Mouse (Mus musculus): ENCODE measurements around the gene Opn4.

DNA sequence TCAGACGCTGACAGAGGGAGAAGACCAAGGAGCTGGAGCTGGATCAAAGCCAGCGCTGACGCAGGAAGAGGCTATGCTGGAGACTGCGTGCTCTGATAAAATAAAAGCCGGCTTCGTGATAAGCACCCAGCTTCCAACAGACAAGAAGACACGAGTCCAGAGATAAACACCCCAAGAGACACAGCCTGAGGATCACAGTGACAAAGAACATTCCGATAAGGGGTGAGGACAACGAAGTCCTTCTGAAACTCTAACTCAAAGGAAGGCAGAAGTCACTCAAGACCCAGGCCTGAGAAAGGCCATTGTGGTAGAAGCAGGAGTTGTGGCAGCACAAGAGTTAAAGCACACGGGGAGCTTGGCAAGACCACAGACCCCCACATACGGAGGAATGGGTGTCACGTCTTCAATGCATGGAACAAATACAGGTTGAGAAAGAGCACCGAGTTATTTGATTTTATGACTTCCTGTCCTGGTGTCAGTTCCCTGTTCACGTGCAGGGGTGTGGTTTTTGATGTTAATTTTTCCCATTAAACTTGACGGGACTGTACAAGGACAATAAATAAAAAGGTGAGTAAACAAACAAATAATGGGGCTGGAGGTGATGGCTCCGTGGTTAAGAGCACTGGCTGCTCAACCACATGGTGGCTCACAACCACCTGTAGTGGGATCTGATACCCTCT, 23.7 kb upstream of the Opn4 start:
- no peak for TF ChIP-seq POLR2A (IDR thresholded peaks at IDR 0.05; ENCODE audit: extremely low read depth, insufficient read depth, low read length)
- no peak for TF ChIP-seq CTCF (IDR thresholded peaks at IDR 0.05; ENCODE audit: extremely low read depth, insufficient read depth, low read length)

All from cortical plate, adult 2 months (tissue).